Mouse (Mus musculus): ENCODE measurements around the gene Mroh2a. TPM values are rescaled to one million over a fixed set of nuclear protein-coding genes. Genes with fewer than 3 reads are reported as not detected.

The Mroh2a gene
- total and polyA plus RNA-seq, 3 experiments = 0.10 to 0.17 TPM; not detected in 1

DNA sequence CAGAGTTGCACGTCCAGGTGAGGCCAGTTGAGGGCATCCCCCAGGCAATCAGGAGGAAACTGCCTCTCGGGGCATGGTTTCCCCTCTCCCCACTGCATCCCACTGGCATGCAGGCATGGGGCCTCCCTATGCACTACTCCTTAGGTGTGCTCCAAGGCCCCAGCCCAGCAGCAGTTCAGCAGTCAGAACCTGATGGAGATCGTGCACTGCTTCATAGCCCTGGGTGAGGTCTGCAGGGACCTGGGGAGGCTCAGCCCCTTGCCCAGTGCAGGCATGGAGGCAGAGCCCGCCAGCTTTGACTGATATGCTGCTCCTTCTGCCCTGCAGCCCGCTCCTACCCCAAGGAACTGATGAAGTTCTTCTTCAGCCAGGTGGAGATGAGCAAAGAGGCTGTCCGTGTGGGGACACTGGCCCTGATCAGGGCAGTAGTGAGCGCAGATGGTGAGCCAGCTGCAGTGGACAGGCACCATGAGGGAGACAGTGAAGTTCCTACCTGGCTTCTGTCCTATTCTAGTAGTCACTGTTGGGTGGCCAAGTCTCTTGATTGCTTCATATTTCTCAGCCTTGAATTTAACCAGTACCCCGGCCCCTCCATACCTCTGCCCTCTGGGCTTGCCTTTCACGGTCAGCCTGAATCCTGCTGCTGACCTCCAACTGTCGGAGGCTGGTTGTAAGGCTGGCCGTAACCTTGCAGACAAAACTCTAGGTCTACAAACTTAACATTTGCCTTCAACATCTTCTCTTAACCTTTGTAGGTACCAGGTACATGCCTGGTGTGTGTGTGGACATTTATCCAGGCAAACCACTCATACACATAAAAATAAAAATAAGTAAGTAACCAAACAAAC, 8.5 kb downstream of the Mroh2a start:
- no peak for DNase-seq

DNA sequence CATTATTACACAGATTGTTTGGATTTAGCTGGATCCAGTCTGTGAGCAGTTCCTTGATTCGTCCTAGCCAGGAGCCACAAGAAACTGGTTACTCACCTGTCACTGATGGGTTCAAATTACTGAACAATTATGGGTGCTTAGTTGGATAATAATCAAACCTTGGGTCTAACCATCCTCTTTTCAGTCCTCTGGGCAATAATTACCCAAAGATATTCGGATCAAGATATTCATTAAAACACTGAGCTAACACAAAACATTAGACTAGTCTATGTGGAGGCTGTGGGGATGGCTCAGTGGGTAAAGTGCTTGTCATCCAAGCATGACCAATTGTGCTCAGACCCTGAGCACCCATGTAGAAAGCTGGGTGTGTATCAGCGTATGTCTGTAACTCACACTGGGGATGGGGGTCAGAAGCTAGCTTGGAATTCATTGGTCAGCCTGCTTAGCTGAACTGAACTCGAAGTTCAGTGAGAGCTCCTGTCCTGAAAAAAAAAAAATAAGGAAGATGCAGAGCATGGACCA, 9.2 kb downstream of the Mroh2a start:
- DNase-seq = no peak

DNA sequence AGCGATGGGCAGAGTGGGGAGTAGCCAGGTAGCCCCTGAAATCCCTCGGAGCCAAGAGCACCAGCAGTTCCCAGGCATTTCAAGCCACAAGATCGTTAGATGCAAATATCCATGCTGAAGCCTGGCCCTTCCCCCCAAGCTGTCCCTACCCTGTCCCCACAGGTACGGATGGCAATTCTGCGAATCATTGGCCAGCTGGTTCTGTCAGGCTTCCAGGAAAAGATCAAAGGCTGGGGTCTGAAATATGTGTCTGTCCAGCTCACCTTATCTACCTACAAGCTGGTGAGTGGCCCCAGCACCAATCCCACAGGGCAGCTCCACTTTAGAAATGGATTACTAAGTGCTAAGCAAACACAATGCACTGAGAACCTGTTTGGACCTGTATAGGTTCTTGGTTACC, 10.5 kb downstream of the Mroh2a start:
- no peak for DNase-seq

DNA sequence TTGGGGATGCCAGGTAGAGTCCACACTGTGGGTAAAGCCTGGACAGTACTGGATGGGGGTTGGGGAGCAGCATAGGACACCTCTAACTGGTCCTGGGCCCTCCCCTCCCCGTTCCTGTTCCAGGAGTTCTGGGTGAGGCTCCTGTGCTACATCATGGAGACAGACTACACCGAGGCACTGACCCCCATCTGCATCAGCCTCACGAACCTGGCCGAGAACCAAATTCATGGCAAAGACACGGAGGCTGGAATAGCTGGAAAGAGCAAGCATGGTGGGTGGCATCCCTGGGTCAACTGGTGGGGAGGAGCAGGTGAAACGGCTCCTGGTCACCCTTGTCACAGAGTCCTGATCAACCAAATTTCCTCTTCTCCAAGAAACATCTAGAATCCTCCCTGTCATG, 12.0 kb downstream of the Mroh2a start:
- DNase-seq = no peak

DNA sequence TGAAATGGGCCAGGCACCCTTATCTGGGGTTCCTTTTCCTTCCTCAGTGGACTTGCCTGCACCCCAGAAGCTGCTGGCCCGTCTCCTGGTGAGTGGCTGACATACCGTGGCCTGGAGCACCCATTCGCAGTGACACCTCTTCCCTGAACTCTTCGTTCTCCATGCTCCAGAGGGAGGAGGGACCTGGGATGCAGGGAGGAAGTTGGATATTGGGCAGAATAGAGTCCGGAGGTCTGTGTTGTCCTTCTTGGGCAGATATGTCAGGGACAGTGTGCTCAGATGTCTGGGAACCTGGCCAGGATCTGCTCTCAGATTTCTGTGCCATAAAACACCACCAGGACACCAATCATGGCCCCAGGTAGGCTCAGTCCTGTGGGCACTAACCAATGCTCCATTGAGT, 13.3 kb downstream of the Mroh2a start:
- peak; percentile 61 for DNase-seq

DNA sequence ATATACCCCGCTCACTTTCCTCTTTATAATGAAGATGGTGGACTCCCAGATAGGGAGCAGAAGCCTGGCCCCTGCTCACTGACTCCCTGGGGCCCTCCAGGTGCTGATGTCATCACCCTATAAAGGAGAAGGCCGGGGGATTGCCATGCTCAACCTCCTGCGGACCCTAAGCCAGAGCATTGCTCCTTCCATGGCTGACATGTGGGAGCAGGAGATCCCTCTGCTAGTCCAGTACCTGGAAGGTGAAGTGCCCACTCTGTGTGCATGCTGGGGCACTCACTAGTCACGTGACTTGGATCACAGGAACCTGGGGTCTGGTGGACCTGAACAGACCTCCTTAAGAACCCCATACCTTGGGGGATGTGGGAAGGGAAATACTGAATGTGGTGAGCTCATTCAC, 13.8 kb downstream of the Mroh2a start:
- no peak for DNase-seq

DNA sequence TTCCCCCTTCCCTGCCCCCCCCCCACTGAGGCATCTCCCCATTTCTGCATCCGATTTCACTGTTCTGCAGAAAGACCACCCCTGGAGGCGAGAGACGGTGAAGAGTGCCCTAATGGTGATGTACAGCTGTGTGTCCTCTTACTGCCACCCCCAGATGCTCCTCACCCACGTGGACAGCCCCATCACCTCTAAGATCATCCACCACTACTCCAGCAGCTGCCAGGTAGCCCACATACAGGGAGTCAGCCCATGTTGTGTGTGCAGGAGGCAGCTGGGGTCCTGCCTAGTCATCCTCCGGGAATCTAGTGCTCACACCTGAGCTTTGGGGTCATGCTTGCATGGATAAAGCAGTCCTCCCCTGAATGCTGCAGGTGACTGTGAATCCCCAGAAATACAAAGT, 17.1 kb downstream of the Mroh2a start:
- no peak for DNase-seq

DNA sequence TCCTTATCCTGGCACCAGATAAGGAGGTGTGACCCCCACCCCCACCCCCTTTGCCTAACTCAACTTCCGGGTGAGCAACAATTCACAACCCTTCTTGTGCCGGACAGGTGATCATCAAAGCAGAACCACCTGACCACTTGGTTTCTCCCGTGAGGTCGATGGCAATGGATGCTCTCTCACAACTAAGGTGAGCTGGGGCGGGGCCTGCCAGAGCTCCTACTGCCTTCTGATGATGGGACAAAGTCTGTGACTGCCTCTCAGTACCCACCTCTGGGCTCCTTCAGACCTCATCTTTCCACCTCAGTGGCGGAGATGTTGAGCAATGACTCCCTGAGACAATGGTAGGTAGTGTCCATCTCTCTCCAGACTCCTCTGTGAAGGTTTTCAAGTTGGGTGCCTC, 19.1 kb downstream of the Mroh2a start:
- no peak for DNase-seq

DNA sequence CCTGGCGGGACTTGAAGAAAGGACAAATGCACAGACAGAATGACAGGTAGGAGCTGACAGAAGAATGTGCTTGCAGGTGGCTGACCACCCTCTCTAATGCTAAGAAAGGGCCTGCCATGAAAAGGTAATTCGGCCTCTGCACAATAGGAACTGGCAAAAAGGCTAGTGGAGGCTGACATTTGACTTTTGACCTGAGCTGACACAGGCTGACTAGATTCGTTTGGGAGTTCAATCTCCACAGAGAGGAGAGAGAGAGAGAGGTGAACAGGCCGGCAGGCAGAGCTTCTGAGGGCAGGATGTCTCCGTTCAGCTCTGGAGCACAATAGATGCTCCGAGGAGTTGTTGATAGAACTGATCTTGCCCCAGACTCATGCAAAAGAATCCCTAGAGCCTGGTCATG, 19.6 kb downstream of the Mroh2a start:
- no peak for DNase-seq

DNA sequence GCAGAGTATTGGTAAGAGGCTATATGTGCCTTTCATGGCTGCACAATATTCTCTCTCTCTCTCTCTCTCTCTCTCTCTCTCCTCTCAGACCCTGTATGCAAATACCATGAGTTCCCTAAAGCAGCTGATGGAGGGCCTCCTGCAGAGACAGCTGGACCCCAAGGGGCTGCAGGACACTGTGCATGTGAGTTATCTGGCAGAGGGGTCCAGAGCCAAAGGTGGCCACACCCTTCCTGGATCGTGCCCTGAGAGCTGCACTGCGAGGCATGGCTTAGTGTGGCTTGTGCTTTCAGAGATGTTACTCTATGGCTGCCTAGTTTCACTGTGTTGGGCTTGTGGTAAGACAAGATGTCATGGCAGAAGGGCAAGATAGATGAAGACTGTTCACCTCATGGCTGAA, 20.9 kb downstream of the Mroh2a start:
- DNase-seq = no peak

DNA sequence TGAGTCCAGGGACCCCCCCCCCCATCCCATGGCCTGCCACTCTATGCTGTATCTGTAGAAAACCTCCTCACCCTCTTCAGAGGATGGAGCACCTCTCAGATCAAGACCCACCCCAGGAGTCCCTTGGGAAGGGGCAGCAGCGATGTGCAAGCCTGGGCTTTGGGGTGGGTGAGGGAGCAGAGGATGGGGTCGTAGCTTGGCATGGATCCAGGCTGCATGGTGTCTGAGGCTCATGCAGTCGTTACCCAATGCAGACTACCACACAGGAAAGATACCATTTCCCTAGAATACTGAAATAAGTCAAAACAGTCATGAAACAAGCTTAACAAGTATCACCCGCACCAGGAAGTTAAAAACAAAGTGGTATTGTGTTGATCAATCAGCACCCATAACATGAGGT, 21.9 kb downstream of the Mroh2a start:
- no peak for DNase-seq

DNA sequence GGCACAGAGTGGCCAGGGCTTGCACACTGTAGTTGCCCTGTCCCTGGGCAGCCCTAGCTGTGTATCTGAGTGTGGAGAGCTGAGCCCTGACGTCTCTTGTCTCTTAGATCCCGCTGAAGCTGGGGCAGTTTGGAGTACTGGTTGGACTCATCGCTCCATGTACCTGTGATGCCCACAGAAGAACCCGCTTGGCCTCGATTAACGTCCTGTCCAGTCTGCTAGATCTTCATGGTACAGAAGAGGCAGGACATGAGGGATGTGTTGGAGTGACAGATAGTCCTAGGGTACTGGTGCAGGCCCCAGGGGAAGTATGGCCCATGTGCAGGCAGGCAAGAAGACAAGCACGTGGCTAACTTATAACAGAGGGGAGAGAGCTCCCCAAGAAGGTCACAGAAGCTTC, 22.8 kb downstream of the Mroh2a start:
- no peak for DNase-seq

DNA sequence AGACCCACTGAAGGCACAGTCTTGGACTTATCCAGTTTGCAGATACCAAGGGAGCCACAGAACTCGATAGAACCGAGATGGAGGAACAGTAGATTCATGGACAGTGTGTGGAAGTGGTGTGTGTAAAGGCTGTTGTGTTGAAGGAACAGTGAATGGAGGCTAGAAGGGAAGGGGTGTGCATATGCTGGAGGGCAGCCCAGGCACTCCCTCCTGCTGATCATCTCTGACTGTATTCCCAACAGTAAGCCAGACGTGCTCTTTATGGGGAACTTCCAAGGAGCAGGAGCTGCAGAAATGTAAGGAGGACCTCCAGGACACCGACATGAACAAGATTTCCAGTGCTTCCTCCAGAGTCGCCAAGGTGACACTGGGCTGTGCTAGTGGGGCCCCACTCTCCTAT, 23.2 kb downstream of the Mroh2a start:
- DNase-seq = no peak

DNA sequence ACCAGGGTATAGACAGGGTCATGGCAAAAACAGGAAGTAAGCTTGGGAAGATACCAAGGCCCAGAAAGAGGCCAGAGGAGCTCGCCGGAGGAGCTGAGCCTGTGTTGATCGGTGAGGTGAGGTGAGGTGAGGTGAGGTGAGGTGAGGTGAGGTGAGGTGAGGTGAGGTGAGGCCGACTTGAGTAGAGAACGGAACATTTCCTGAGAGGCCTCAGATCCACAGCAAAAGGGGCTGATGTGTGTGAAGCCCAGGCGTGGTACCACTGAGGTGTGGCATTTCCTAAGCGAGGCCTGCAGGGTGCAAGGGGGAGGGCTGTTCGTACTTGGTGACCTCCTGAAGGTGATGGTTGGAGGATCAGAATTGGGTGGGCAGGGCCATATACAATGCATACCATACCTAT, 26.3 kb downstream of the Mroh2a start:
- DNase-seq = no peak

DNA sequence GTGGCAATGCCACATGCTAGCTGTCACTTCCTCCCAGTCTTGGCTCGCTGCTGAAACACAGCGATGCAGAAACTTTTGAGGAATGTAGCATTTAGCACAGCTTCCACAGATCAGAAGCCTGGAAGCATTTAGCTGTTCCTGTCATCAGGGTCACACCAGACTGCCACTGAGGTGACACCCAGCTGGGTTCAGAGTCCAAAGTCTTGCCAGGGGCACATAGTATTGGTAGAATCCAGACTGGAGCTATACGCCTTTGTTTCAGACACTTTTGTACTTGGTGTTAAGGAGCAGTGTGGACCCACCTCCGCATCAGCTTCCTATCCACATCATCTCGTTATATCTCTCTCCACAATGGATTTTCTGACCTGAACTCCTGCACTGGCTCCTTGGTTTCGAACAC, 26.8 kb downstream of the Mroh2a start:
- DNase-seq = no peak

DNA sequence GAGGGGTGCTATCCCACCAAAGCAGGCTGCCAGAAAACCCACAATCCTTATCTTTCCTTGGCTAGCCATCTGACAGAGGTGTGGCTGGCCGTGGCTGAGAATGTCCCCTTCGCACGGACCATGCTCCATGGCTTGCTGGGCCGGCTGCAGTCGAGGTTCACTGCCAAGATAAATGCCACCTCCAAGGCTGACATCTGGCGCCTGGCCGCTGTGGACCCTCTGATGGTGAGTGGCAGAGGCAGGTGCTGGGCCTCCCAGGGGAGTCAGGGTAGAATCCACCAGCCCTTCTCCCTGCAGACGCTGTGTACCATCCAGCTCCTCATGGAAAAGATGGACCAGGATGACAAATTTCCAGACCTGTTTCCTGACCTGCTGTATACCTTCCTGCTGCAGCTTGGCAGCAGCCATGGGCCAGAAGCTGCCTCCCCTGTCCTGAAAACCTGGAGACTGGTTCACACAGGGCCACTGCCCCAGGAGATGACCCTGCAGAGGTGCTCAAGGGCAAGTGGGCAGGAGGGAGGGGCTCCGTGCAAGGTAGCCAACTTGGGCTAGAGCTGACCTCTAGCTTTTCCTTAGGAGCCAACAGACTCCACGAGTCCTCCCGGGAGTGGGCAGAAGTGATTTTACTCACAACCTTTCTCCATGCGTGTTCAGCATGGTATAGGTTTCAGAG, 28.1 kb downstream of the Mroh2a start:
- DNase-seq = no peak

DNA sequence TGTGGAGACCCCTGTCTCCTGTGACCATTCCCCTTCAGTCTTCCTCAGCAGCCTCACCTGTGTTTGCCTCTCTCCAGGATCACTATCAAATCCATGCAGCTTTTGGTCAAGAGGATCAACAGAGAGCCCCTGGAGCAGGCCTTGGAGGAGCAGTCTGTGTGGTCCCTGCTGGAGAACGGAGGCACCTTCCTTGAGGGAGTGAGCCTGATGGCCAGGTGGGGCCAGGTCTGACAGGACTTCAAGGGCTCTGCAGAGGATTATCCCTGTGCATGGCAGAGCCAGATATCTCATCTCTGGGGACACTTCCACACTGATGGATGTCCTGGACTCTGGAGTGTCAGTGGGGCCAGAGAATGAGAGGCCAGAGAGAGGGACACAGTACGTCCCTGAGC, 28.7 kb downstream of the Mroh2a start:
- DNase-seq = no peak

DNA sequence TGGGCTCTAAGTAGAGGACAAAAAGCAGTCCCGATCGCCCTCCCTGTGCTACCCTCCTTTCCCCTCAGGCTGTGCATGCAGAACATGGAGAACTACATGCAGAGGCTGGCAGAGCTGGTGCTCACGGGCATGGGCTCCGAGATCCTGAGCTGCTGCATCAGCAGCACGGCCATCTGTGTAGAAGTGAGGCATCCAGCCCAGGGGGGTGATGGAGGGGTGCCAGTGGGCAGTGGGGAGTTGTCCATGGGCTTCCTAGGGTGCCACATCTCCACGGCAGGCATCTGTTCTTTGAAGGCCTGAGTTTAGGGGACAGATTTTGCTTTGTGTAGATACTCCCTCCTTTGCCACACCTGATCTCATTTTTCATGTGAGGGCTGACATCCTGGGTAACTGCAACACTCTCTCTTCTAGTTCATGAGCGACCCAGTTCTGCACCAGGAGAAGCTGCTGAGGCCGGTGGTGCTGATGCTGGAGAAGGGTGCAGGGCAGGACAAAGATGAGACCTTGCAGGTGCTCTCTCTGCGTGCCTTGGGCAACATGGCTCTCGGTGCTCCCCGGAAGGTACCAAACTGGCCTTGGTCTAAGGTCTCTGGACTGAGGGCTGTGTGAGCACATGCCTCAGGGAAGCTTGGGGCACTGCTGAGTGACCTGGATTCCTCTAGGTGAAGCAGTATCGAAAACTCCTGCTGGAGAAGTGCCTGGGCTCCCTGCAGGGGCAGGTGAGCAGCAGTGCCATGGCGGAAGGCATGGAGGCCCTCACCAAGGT, 29.4 kb downstream of the Mroh2a start:
- DNase-seq = no peak

DNA sequence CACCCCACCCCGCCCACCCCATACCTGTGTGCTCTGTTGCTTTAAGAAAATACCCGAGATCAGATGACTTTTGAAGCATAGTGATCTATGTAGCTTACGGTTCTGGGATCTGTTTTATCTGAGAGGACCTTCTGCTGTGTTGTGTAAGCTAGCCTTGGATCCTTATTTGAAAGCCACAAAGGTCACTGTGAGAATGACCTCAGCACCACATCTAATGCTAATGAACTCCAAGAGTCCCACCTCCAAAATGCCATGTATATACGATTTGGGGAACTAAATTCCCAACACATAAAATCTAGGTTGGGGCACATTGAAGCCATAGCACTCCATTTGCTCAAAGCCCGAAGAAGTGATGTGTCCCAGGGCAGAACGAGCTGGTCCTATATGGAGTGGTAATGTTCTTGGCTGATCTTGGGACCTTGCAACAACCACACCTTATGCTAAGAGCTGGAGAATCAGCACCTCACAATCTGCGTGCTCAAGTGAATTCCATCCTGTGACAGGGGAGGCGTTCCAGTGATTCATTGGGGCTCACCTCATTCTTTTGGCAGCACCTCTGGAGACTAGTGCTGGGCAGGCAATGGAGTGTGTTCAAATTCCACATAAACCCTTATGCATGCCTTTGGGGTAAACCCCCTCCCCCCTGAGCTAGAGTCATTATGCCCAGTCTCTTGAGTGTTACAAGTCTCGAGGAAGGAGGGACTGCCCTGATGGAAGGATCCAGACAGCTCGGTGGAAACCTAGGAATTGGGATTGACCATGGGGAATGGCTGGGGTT, 30.3 kb downstream of the Mroh2a start:
- DNase-seq = peak; percentile 22

DNA sequence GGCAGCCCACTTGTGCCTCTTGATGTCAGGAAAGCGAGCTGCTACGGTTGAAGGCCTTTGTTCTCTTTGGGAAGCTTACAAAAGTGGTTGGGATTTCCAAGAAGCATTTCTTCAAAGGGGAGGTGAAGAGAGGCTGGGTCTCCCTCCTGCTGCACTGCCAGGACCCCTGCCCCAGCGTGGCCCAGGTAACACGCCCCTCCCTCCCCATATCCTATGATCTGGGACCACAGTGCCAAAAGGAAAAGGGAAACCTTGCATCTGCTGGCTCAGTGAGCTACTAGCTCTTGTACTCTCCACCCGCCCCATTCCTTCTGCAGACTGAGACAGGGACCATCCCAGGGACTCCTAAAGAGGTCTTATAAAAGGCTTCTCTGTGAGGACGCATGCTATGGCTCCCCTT, 30.9 kb downstream of the Mroh2a start:
- no peak for DNase-seq

DNA sequence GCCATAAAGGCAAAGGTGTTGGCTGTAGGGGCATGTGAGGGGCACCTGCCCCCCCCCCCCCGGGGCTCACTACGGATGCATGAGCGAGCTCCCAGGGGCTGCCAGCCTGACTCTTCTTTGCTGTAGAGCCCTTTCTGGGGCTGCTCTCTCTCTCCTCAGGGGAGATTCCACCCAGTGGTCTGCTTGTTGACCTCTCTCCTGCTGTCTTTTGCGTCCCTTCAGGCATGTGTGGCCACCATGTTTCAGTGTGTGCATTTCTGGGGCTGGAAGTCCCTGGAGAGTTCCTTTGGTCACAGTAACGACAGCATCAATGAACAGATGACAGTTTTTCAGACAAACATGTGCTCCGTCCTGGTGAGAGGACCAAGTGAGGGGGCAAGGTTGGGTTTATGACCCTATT, 31.6 kb downstream of the Mroh2a start:
- peak; percentile 9 for DNase-seq
